Mouse (Mus musculus) ES-Bruce4 (cell line): ENCODE data around the gene Hap1.

Experiments used
- CTCF ChIP-seq: IDR thresholded peaks from one replicate; pipeline ENCODE4 v1.8.1; 2011; ENCODE audit warnings: low read depth, low read length
- EP300 ChIP-seq: IDR thresholded peaks from 2 replicates; pipeline ENCODE4 v1.6.1; 2011; ENCODE audit warnings: low read depth, low read length; ENCODE audit not compliant: insufficient read depth

DNA sequence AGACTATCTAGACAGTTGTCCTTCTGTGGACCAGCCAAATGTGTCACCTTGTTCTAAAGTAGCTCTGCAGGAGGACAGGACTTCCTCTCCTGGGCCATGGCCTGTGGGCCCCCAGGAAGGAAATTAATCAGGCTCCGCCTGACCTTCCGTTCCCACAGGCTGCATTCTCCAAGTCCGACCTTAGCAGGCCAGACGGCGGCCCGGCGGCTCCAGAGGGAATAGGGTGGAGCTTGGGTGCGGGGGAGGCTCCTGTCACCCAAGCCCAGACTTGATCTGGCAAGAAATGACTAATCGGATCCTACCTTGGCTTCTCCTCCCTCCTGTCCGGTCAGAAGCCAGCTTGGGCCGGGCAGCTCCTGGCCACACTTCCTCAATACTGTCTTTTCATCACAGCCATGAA, 39.3 kb upstream of the Hap1 start:
- TF ChIP-seq EP300 (peak; percentile 67; the same call in 1 of the 2 replicates), CTCF (no peak)
